Mouse (Mus musculus): ENCODE measurements around the gene Col5a1. TPM values are rescaled to one million over a fixed set of nuclear protein-coding genes. Genes with fewer than 3 reads are reported as not detected.

Gene Col5a1
- total RNA-seq, 2 experiments from 2014 or later, result 3.3 to 3.7 TPM

- no peak for DNase-seq (ENCODE audit: low spot score in 2 of 2)
Measured at GRCm38 (mm10) chr2:28031860-28032259, 145.6 kb downstream of the Col5a1 start.

- no peak for DNase-seq (ENCODE audit: low spot score in 2 of 2)
Measured at GRCm38 (mm10) chr2:28032469-28032868, 146.2 kb downstream of the Col5a1 start.

- no peak for DNase-seq (ENCODE audit: low spot score in 2 of 2)
Measured at GRCm38 (mm10) chr2:28034011-28034710, 147.9 kb downstream of the Col5a1 start.

GRCm38 (mm10) chr2:28036788-28037187 is 150.6 kb downstream of the Col5a1 start:
- DNase-seq (ENCODE audit: low spot score in 2 of 2), result no peak

GRCm38 (mm10) chr2:28037505-28038390 is 151.5 kb downstream of the Col5a1 start:
- DNase-seq (ENCODE audit: low spot score in 2 of 2), result no peak

GRCm38 (mm10) chr2:28038391-28039096 is 152.3 kb downstream of the Col5a1 start:
- peak; percentile 11 to 48 for DNase-seq (ENCODE audit: low spot score in 2 of 2)

- DNase-seq (ENCODE audit: low spot score in 2 of 2), result no peak
Measured at GRCm38 (mm10) chr2:28039647-28040325, 153.6 kb downstream of the Col5a1 start.

- no peak for DNase-seq (ENCODE audit: low spot score in 2 of 2)
Measured at GRCm38 (mm10) chr2:28040466-28040865, 154.2 kb downstream of the Col5a1 start.

- DNase-seq (ENCODE audit: low spot score in 2 of 2), result no peak
Measured at GRCm38 (mm10) chr2:28044920-28045598, 158.8 kb downstream of the Col5a1 start.

GRCm38 (mm10) chr2:28046311-28046710 is 160.1 kb downstream of the Col5a1 start:
- no peak for DNase-seq (ENCODE audit: low spot score in 2 of 2)

- DNase-seq (ENCODE audit: low spot score in 2 of 2), result no peak
Measured at GRCm38 (mm10) chr2:28047092-28047491, 160.9 kb downstream of the Col5a1 start.

- DNase-seq (ENCODE audit: low spot score in 2 of 2), result no peak
Measured at GRCm38 (mm10) chr2:28059922-28060321, 173.7 kb downstream of the Col5a1 start.

- no peak for DNase-seq (ENCODE audit: low spot score in 2 of 2)
Measured at GRCm38 (mm10) chr2:28063711-28064338, 177.6 kb downstream of the Col5a1 start.

- DNase-seq (ENCODE audit: low spot score in 2 of 2), result no peak
Measured at GRCm38 (mm10) chr2:28064339-28065080, 178.3 kb downstream of the Col5a1 start.

GRCm38 (mm10) chr2:28065081-28065651 is 178.9 kb downstream of the Col5a1 start:
- DNase-seq (ENCODE audit: low spot score in 2 of 2), result no peak

GRCm38 (mm10) chr2:28066686-28067085 is 180.5 kb downstream of the Col5a1 start:
- no peak for DNase-seq (ENCODE audit: low spot score in 2 of 2)

GRCm38 (mm10) chr2:28067175-28067574 is 180.9 kb downstream of the Col5a1 start:
- peak; percentile 41 to 66 for DNase-seq (ENCODE audit: low spot score in 2 of 2)

GRCm38 (mm10) chr2:28067821-28068536 is 181.8 kb downstream of the Col5a1 start:
- DNase-seq (ENCODE audit: low spot score in 2 of 2), result peak in 1 of 2 experiments; percentile 6
